Mouse (Mus musculus) limb, embryonic 11.5 days (tissue): ENCODE data around the gene Kalrn. TPM values are rescaled to one million over a fixed set of nuclear protein-coding genes. Genes with fewer than 3 reads are reported as not detected.

ENCODE experiments used
- ATAC-seq: fragments of 200-750 bp; cut with Nextera tagmentation; 2 replicates; pipeline ENCODE4 v1.8.0; 2017; ENCODE audit warnings: low read depth; ENCODE audit not compliant: insufficient number of reproducible peaks, low FRiP score, low TSS enrichment
- DNase-seq: peaks from one replicate; pipeline ENCODE4 v3.0.0-alpha.2; 2015; ENCODE audit warnings: low spot score
- H3K27ac ChIP-seq: fragments of 300-500 bp; sonication (generic); replicated peaks from 2 replicates; pipeline ENCODE4 v1.5.1; 2014; ENCODE audit warnings: low read depth, mild to moderate bottlenecking, low read length
- H3K27me3 ChIP-seq: fragments of 300-500 bp; sonication (generic); 2 replicates; pipeline ENCODE4 v1.6.1; 2014; ENCODE audit warnings: mild to moderate bottlenecking, low read length, mixed read lengths; ENCODE audit not compliant: control insufficient read depth, insufficient read depth
- H3K36me3 ChIP-seq: fragments of 300-500 bp; sonication (generic); 2 replicates; pipeline ENCODE4 v1.6.1; 2014; ENCODE audit warnings: mild to moderate bottlenecking, low read length, moderate library complexity, mixed read lengths; ENCODE audit not compliant: control insufficient read depth, insufficient read depth
- H3K4me1 ChIP-seq: fragments of 300-500 bp; sonication (generic); 2 replicates; pipeline ENCODE4 v1.6.1; 2014; ENCODE audit warnings: low read length, mixed read lengths; ENCODE audit not compliant: control insufficient read depth, insufficient read depth
- H3K4me2 ChIP-seq: fragments of 300-500 bp; sonication (generic); 2 replicates; pipeline ENCODE4 v1.6.1; 2014; ENCODE audit warnings: low read depth, mild to moderate bottlenecking, moderate library complexity; ENCODE audit not compliant: severe bottlenecking
- H3K4me3 ChIP-seq: fragments of 300-500 bp; sonication (generic); 2 replicates; pipeline ENCODE4 v1.5.1; 2014; ENCODE audit warnings: low read depth, low read length
- H3K9ac ChIP-seq: fragments of 300-500 bp; sonication (generic); 2 replicates; pipeline ENCODE4 v1.6.1; 2014; ENCODE audit warnings: mild to moderate bottlenecking, low read length
- H3K9me3 ChIP-seq: fragments of 300-500 bp; sonication (generic); 2 replicates; pipeline ENCODE4 v1.6.1; 2016; ENCODE audit warnings: low read length; ENCODE audit not compliant: control insufficient read depth
- WGBS: fragments of 180-500 bp; shearing (Covaris S2); extraction: QIAGEN DNeasy Blood & Tissue Kit; methylation state at CpG from one replicate; pipeline ENCODE4 v1.1.7; 2014; 5-methylcytosine and 5-hydroxymethylcytosine counted together
- polyA plus RNA-seq: library from polyadenylated mRNA; unstranded; fragments of >200 nt; fragmentation: Nextera tagmentation; extraction: Ambion mirVana; gene quantifications from 2 replicates; pipeline ENCODE4 v1.2.1, GENCODE M21; 2014

Kalrn gene
- polyA plus RNA-seq, 1 experiment from 2014 or later = 11.5 TPM

DNA sequence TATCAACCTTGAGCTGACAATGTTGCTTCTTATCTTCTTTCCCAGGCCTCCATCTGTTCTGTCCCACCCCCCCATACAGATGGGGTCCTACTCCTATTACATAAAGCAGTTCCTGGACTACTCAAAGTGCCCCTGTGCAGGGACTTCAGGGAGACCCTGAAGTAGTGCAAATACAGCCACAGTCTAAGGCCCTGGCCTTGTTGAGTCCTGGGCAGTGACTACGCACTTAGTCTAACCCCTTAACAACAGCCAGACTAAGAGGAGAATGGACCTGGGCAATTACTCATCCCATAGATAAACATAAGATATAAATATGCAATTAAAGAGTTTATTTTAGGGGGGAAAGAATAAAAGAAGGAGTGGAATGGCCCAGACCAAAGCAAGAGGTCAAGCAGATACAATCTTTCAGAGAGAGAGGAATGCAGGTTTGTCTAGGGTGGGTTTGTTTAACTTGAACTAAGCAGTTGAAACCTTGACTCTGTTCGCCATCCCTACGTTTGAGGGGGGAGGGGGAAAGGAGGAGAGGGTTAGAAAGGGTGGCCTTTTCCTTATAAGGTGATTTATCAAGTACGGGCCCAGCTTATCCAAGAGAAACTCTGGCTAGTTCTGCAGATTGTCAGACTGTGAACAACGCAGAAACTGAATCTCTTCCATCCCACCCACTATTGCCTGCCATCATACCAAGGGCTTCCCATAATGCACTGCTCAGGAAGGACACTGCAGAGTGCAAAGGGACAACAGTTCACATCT is 44.9 kb downstream of the Kalrn start:
- no peaks in the 10 kb centered on the region for H3K36me3 ChIP-seq
- no peak overlapping the region for H3K9ac ChIP-seq
- no peaks in the 10 kb centered on the region for H3K9me3 ChIP-seq
- ATAC-seq = no peak
- no peak overlapping the region for H3K27ac ChIP-seq
- 68% methylated on average over 5 of the region's 5 CpGs for WGBS
- H3K4me1 ChIP-seq = no peaks in the 10 kb centered on the region
- no peak overlapping the region for H3K4me3 ChIP-seq
- no peak overlapping the region for H3K4me2 ChIP-seq
- no peak for DNase-seq
- no peaks in the 10 kb centered on the region for H3K27me3 ChIP-seq

DNA sequence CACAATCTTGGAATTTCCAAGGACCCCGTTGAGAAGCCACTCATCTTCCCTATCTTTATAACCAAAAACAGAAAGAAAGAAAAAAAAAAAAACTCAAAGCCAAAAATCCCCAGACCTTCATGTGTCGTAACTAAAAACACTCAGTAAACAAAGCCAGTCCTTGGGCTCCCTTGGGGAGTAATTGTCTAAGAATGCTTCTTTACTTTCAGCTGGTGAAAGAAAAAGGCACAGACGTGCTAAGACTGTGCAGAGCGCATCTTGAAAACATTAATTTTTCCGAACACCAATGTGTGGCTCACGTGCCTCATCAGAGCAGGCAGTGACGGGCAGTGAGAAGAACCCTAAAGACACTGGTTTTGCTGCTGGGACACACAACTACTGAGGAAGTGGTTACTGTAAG is 47.0 kb downstream of the Kalrn start:
- Histone ChIP-seq H3K4me3 (no peak overlapping the region), H3K4me1 (no peaks in the 10 kb centered on the region), H3K36me3 (no peaks in the 10 kb centered on the region), H3K4me2 (no peak overlapping the region), H3K9ac (no peak overlapping the region), H3K27ac (no peak overlapping the region), H3K9me3 (no peaks in the 10 kb centered on the region), H3K27me3 (no peaks in the 10 kb centered on the region)
- DNase-seq (no peak), ATAC-seq (no peak)
- WGBS = 73% methylated on average over 7 of the region's 7 CpGs

DNA sequence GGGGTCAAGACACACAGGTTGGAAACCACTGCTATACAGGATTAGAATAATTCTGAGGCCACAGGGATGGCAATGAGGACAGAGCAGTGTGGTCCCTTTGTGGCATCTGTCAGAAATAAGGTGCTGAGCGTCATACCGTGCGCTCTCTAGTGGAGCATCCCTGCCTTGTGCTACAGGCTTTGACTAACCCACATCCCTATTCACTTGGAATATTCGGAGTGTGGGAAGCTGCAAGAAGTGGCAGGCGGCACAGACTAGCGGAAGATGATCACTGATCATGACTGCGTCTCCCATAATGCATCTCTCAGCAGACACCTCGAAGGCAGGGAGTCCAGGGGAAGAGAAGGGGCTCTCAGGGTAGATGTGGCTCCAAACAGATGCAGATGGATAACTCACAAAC is 47.5 kb downstream of the Kalrn start:
- Histone ChIP-seq H3K4me2 (no peak overlapping the region), H3K27ac (no peak overlapping the region), H3K4me1 (no peaks in the 10 kb centered on the region), H3K9ac (no peak overlapping the region), H3K36me3 (no peaks in the 10 kb centered on the region), H3K9me3 (no peaks in the 10 kb centered on the region), H3K27me3 (no peaks in the 10 kb centered on the region), H3K4me3 (no peak overlapping the region)
- DNase-seq (no peak), ATAC-seq (no peak)
- 81% methylated on average over 8 of the region's 8 CpGs for WGBS

DNA sequence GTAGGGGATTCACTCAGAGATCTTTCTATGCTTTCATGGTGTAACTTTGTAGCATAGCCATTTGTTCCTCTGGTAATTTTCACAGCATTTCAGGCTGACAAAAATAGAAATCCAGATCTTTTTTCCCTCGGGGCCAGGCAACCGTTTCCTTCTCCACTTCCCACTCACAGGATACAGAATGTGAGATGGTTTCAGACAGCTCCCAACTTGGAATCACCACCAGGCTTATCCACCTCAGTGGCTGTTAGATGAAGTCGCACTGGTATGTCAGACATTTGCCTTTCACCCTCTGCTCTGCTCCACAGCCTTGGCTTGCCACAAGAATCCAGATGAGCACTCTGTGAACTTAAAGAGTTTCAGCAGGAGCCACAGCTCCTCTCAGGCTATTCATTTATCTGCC is 48.1 kb downstream of the Kalrn start:
- H3K27me3 ChIP-seq = no peaks in the 10 kb centered on the region
- H3K4me2 ChIP-seq = no peak overlapping the region
- no peak overlapping the region for H3K4me3 ChIP-seq
- no peaks in the 10 kb centered on the region for H3K9me3 ChIP-seq
- 74% methylated on average over 3 of the region's 3 CpGs for WGBS
- no peaks in the 10 kb centered on the region for H3K4me1 ChIP-seq
- H3K27ac ChIP-seq = no peak overlapping the region
- no peak for ATAC-seq
- no peak overlapping the region for H3K9ac ChIP-seq
- no peaks in the 10 kb centered on the region for H3K36me3 ChIP-seq
- DNase-seq = no peak

DNA sequence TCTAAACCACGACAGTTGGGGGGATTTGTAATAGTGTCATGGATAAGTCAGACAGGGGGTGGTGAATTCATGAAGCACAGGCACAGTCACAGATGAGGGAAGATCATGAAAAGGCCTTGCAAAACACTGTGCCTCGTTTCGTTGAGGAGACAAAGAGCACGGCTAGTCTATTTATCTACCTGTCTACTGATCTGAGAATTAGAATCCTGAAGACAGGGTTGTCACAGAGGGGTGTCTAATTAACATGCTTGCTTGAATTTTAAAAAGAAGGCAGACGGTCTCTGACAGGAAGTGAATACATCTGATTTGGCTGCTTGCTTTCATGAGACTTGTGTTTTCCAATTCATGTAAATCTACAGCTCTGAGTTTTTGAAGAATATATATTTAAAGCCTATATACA is 52.3 kb downstream of the Kalrn start:
- 82% methylated on average over 5 of the region's 5 CpGs for WGBS
- no peak overlapping the region for H3K4me3 ChIP-seq
- H3K36me3 ChIP-seq = no peaks in the 10 kb centered on the region
- no peaks in the 10 kb centered on the region for H3K9me3 ChIP-seq
- no peak overlapping the region for H3K27ac ChIP-seq
- H3K9ac ChIP-seq = no peak overlapping the region
- H3K27me3 ChIP-seq = no peaks in the 10 kb centered on the region
- ATAC-seq (no peak), DNase-seq (no peak)
- no peak overlapping the region for H3K4me2 ChIP-seq
- H3K4me1 ChIP-seq = no peaks in the 10 kb centered on the region

DNA sequence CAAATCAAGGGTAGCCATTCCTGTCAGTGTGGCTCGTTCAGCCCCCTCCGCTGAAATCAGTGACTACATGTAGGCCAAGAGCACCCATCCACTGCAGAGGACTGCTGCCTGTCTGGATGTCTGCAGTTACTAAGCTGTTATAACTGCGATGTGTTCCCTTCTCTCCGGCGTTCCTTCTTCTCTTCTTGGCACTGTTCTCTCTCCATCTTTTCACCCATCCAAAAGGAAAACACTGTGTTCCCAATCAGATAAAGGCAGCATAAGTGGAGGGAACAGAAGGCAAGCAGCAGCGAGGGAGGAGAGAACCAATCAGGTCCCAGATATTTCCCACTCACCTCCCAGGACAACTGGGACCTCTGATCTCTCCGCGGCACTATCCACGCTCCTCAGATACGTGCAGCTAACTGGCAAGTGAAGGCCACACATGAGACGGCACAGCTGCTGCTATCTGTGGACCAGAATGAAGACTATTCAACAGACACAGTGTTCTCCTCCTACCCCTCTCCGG is 56.4 kb downstream of the Kalrn start:
- 89% methylated on average over 12 of the region's 12 CpGs for WGBS
- H3K36me3 ChIP-seq = no peaks in the 10 kb centered on the region
- H3K27ac ChIP-seq = no peak overlapping the region
- ATAC-seq = no peak
- no peaks in the 10 kb centered on the region for H3K27me3 ChIP-seq
- no peak overlapping the region for H3K9ac ChIP-seq
- no peaks in the 10 kb centered on the region for H3K4me1 ChIP-seq
- H3K4me2 ChIP-seq = no peak overlapping the region
- no peaks in the 10 kb centered on the region for H3K9me3 ChIP-seq
- H3K4me3 ChIP-seq = no peak overlapping the region
- DNase-seq = no peak

DNA sequence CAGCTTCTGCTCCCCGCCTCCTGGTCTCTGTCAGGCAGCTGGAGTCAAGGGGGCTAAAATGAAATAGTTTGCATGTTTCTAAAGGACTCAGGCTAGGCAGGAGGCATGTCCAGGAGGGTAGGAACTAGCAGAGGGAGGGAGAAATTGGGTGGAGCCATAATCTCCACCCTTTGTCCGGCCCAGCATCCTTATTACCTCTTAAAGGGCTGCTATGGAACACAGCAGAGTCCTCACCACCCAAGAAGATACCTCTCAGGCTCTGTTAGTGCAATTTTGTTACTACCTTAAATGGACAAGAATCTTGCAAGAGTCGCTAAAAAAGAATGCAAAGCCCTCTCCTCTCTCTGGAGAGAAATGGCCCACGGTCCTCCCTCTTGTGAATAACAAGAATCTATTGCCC is 57.8 kb downstream of the Kalrn start:
- Histone ChIP-seq H3K27ac (no peak overlapping the region), H3K9me3 (no peaks in the 10 kb centered on the region), H3K9ac (no peak overlapping the region), H3K27me3 (no peaks in the 10 kb centered on the region), H3K36me3 (no peaks in the 10 kb centered on the region), H3K4me3 (no peak overlapping the region), H3K4me2 (no peak overlapping the region), H3K4me1 (no peaks in the 10 kb centered on the region)
- no peak for ATAC-seq
- 88% methylated on average over 4 of the region's 4 CpGs for WGBS
- no peak for DNase-seq

DNA sequence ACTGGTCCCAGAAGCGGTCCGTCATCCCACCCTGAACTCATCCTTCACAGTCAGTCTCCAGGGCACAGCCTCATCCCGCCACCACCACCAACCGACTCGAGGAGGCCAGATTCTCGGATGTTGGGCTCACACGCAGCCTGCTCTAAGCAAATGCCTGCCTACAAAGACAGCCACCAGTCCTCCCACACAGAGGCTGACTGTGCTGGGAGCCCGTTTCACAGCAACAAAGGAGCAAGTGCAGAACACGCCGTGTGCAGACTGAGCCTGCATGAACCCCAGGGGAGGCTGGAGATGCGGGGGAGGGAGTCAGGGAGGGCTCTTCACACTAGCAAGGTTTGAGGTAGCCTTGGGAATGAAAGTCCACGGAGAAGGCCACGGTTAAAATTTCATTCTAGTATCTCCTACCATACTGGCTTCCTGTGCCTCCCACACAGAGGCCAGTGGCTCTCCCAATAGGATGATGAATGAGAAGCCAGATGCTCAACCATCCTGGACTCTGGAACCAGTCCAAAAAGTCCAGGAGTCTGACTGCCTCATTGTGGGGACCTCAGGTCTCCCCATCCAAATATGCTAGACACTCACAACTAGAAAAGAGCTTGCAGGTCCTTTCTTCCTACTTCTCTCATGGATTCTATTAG is 59.3 kb downstream of the Kalrn start:
- H3K4me3 ChIP-seq = no peak overlapping the region
- no peak overlapping the region for H3K27ac ChIP-seq
- H3K9ac ChIP-seq = no peak overlapping the region
- ATAC-seq (no peak), DNase-seq (no peak)
- H3K27me3 ChIP-seq = no peaks in the 10 kb centered on the region
- no peak overlapping the region for H3K4me2 ChIP-seq
- no peaks in the 10 kb centered on the region for H3K9me3 ChIP-seq
- H3K36me3 ChIP-seq = no peaks in the 10 kb centered on the region
- no peaks in the 10 kb centered on the region for H3K4me1 ChIP-seq
- 76% methylated on average over 13 of the region's 13 CpGs for WGBS
